Mouse (Mus musculus) kidney, postnatal 4 days (tissue): Measurements from ENCODE around the gene Itga7.
A peak's percentile ranks its signal among the peaks of the same experiment; 100 is the strongest.
"Not testable (repeated sequence)": the region's sequence is repeated elsewhere in the genome, so short reads cannot be mapped to it uniquely, and the experiment has no call there.

ENCODE experiments used
- DNase-seq, 2 experiments: peaks; one replicate each; pipeline ENCODE4 v3.0.0; 2021; ENCODE audit warnings: mixed read lengths in 2 of 2

Gene Itga7

DNA sequence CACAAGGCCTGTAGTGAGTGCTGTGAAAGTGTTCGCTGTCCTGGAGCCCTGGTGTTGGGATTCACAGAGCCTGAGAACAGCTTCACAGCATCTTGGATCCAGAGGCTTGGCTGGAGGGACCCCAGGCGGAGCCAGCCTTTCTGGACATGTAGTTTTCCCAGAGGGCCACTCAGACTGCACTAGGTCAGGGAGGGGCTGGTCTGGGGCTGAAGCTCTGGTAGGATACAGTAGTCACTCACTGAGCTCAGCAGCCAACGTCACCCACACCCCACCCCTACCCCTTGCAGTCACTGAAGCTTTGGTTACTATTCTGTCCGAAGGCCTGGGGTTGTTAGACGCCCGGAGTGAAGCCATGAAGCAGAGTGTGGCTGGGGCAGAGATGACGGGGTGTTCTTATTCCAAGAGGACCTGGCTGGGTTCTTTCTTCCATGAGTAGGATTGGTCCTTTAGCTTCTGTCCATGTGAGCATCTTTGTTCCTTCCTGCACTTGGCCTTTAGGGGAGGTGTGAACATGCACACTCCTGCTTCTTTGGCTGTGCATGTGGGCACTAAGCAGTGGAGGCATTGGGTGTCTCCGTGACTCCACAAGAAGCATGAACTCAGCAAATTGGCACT is 2.3 kb downstream of the Itga7 start:
- DNase-seq = no peak

GRCm38 (mm10) chr10:128937756-128938390 is 4.3 kb downstream of the Itga7 start:
- no peak for DNase-seq

DNA sequence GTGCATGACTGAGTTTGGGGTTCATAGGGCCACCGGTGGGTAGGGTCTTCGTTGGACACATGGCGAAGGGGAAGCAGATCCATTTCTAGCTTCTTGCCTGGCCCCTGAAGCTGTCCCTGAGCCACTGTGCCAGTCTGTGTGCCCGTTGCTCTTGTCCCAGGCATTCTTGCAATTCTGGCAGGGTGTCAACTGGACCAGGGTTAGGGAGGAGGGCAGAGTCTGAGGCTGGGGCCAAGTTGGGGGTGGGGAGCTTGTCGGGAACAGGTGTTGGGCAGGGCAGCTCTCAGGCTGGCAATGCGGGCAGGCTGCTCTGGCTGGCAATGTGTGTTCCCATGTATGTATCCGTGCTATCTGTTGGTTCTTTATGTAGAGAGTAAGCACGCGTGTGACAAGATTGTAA is 4.8 kb downstream of the Itga7 start:
- DNase-seq = peak; percentile 48 to 75

DNA sequence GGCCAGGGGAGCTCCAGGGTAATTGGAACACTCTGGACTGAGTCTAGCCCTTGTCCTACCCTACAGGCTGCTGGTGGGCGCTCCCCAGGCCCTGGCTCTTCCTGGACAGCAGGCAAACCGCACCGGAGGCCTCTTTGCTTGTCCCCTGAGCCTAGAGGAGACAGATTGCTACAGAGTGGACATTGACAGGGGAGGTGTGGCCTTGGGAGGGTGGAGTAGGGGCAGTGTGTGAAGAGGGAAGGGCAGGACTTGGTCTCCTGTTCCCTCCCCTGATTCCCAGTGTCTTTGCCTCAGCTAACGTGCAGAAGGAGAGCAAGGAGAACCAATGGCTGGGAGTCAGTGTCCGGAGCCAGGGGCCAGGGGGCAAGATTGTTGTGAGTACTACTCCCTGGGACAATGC is 5.4 kb downstream of the Itga7 start:
- peak in 1 of 2 experiments; percentile 33 for DNase-seq

- DNase-seq = no peak
Observed at GRCm38 (mm10) chr10:128940475-128941061, 7.0 kb downstream of the Itga7 start.

GRCm38 (mm10) chr10:128945675-128946074 is 12.1 kb downstream of the Itga7 start:
- DNase-seq = peak; percentile 50 to 59

DNA sequence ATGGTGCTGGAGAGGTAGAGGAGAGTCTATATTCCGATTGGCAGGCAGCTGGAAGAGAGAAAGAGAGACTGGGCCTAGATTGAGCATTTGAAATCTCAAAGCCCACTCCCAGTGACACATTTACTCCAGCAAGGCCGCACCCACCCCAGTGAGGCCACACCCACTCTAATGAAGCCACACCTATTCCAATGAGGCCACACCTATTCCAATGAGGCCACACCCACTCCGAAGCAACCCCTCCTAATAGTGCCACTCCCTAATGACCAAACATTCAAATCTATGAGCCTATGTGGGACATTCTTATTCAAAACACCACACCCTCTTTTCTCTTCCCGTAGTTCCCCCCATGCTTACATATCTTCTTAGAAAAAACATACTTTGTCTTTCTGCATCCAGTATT is 13.9 kb downstream of the Itga7 start:
- no peak for DNase-seq

GRCm38 (mm10) chr10:128950208-128950887 is 16.7 kb downstream of the Itga7 start:
- DNase-seq = no peak

- DNase-seq = no peak
Observed at GRCm38 (mm10) chr10:128958340-128958739, 24.7 kb downstream of the Itga7 start.

GRCm38 (mm10) chr10:128960142-128960541 is 26.5 kb downstream of the Itga7 start:
- no peak for DNase-seq

GRCm38 (mm10) chr10:128960590-128961584 is 27.3 kb downstream of the Itga7 start, which contains the start of gene Mettl7b:
TSS of gene Mettl7b (minus strand) at chr10:128960988.
- DNase-seq = peak in 1 of 2 experiments; percentile 50

GRCm38 (mm10) chr10:128964961-128965360 is 31.3 kb downstream of the Itga7 start:
- DNase-seq = peak in 1 of 2 experiments; percentile 47

DNA sequence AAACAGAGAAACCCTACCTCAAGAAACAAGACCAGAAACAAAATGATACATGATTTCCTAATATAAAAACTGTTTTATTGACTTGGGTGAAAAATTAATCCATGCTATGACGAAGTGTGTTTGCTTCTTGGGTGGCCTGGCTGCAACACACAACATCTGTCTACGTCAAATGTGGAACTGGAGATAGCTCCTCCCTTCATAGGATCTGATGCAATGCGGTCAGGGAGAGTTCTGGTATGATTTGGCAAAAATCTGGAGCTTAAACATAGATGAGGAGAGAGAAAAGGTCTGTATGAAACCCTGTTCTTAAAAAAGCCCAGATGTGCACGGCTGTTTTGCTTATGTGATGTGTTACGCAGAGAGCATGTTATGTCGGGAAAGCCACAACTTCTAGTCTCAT is 32.3 kb downstream of the Itga7 start:
- no peak for DNase-seq

DNA sequence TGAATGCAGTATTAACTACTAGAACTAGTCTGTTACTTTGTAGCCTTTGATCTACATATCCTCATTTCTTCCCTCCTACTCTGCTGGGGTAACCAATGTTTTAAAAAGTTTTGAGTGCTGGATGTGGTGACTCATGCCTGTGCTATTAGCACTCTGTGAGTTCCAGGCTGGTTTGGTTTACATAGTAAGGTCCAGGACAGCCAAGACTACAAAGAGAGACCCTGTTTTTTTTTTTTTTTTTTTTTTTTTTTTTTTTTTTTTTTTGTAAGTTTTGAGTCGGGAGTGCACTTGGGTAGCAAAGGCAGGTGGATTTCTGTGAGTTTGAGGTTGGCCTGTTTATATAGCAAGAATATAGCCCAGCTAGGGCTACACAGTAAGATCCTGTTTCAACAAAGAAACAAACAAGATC is 34.7 kb downstream of the Itga7 start:
- DNase-seq = no peak

DNA sequence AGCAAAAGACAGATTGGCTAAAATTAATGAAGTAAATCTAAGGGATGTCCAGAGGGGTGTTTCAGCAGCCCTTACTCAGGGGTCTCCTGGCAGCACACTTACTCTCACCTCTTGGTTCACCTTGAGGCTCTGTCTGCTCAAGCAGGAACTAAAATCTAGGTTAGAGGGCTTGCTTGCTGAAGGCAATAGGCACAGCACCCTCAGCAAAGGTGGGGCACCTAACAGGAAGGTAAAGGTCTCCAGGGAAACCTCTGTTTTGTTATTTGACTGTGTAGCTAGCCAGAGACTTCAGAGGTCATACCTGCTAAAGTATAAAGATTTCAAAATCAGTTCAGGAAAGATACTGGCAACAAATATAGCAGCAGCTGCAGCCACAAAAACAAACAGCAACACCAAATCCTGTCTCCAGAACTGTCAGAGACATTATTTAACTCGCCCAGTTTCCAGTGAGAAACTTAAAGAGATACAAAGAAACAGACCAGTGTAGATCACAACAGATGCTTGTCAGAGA is 37.2 kb downstream of the Itga7 start:
- DNase-seq = no peak

DNA sequence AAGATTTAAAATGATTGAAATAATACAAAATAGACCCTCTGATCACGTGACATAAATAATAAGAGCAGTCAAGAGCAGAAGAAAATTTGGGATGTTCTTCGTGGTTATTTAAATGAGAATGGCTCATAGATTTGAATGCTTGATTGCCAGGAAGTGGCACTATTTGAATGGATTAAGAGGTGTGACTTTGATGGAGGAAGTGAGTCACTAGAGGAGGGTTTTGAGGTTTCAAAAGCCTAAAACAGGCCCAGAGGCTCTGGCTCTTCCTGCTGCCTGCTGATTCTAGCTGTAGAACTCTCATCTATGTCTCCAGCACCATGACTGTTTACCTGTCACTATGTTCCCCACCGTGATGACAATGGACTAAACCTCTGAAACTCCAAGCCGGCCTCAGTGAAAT is 39.2 kb downstream of the Itga7 start:
- no peak for DNase-seq

DNA sequence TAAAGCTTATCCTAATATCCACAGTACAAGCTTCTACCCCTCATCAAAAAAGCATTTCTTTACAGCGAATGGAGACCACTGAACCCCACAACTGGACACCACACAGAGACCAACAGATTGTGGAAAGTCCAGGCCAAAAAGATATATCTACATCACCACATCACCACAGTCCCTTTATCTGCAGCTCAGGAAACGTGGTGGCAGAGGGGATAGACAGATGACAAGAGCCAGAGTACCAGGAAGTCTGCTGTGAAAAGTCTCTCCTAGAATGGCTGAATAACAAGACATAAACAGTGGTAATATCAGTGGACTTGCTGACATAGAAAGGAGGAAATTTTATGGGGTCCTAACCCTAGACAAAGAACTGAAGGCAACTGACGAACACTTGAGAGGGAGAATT is 42.8 kb downstream of the Itga7 start:
- DNase-seq = no peak

DNA sequence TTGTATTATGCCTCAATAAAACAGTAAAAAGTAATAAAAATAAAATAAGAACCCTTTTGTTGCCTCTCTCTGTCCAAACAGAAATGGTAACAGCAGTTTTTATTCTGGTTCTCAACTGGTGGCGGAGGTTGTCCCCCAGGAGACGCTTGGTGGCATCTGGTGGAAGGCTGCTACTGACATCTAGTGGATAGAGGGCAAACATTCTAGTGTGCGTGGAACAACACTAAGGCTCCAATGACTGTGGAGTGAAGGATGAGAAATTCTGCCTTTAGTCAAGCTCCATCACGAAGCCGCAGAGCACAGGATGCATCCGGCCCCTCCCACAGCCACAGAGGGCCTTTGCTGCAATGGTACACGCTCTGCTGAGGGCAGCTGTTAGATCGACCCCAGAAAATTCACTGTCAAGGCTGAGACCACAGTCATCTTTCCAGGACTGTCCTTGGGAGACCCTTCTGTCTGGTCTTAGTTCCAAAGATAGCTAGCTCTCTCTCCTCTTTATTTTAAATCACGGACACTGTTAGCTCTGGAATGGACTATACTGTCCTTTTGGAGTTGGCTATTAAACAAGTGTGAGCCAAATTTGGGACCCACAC is 44.0 kb downstream of the Itga7 start:
- DNase-seq = peak; percentile 52 to 68

DNA sequence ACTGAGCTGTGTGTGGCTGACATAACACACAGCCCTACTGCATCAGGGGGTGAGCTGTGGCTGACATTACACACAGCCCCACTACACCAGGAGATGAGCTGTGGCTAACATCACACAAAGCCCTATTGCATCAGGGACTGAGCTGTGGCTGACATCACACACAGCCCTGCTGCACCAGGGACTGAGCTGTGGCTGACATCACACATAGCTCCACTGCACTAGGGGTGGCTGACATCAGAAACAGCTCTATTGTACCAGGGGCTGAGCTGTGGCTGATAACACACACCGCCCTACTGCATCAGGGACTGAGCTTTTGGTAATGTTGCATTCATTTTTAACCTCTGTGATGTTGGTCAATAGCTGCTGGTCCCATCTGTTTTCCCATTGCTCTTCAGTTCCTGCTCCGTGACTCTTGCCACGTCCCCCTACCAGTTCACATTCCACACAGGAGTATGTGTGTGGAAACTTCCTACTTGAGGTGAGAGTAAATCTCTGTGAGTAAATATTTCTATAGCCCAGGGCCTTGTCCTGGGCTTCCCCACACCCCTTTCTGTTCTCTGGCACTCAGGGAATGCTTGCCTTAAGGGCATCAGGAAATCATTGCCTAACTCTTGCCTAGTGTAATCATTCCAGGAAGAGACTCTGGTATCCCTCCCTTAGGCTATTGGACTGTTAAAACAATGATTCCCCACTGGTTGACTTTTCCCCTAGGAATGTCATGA is 47.2 kb downstream of the Itga7 start:
- no peak for DNase-seq

DNA sequence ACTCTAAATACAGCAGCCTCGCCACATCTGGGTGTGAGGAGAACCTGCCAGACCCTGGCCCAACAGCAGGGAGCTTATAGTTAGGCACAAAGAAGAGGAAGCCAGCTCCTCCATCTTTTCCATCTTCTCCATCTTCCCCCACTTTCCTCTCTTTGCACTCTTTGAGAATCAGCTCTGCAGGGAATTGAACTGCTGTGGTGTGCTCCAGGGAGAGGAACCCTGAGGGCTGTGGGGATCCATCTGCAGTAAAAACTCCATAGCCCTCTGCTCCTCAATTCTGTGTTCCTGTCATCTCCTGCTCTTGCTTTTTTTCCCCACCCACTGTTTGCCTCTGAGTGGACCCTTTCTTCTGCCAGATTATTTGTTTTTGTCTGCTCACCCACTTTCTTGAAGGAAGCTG is 55.5 kb downstream of the Itga7 start, which contains the start of gene Olfr9:
Olfr9 (plus strand) TSS at position 301 of the 400 bp plus-strand sequence.
- DNase-seq = not testable (repeated sequence)
